Mouse (Mus musculus) ES-Bruce4 (cell line): ENCODE results near the gene Mmp2.

ENCODE experiments used
- CTCF ChIP-seq: IDR thresholded peaks from one replicate; pipeline ENCODE4 v1.8.1; 2011; ENCODE audit warnings: low read depth, low read length
- EP300 ChIP-seq: IDR thresholded peaks from 2 replicates; pipeline ENCODE4 v1.6.1; 2011; ENCODE audit warnings: low read depth, low read length; ENCODE audit not compliant: insufficient read depth
- POLR2A ChIP-seq: IDR thresholded peaks from one replicate; pipeline ENCODE4 v1.8.1; 2011; ENCODE audit warnings: low read length; ENCODE audit not compliant: insufficient read depth

GRCm38 (mm10) chr8:92851381-92851780 lies 24.3 kb downstream of the Mmp2 start:
- no peak for TF ChIP-seq POLR2A
- no peak for TF ChIP-seq CTCF
- TF ChIP-seq EP300 = no peak
